ENCODE assay signal across 15 mouse cellular contexts in the genomic region with DNA sequence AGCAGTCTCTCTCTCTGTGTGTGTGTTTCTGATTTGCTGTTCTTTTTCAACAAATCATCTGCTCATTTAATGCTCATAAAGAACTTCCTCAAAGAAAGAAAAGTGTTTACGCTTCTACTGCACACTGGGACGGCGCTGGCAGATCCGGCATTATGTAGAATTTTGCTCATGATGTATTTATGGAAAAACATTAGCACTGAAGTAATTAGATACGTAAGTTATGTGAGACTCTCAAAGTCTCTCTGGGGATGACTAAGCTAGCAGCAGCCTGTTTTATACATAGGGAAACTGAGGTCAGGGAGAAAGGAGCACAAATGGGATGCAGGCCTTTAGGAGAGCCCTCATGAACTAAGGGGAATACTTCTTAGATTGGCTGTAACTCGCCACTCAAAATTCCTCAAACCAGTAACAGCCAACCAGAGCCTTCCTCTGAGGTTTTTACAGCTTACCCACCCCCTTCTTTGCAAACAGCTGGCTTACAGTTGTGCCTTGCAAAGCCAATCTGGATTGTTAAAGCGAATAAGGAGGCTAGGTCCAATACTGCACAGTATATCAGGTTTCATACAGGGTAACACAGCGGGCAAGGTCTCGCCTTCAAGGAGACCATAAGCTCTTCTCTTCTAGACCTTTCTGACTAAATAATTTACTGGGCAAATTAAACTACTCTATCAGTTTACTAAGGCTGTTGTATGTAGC.
A peak's percentile ranks its signal among the peaks of the same experiment; 100 is the strongest.
DNase-seq lines count a peak whose midpoint lies in the region; ATAC-seq lines count a peak whose summit lies in the region.
"Had no signal": no experiment of that assay in that cellular context is flagged by ENCODE, and none has a peak within 500 bp of the region (broad histone marks: within the 10 kb centered on the region; RNA-seq: fewer than 3 reads in every experiment).

No protein-coding gene starts in this region.

- peaks cover 17% of the 10 kb centered on the region for H3K4me1 ChIP-seq in lung, embryonic 15.5 days
- H3K4me1 ChIP-seq in limb, embryonic 15.5 days = peaks cover 24% of the 10 kb centered on the region
- H3K4me1 ChIP-seq: liver, embryonic 15.5 days; megakaryocyte, embryonic 14.5 days had no signal

- no peaks in the 10 kb centered on the region for H3K9me3 ChIP-seq in lung, embryonic 15.5 days
- H3K9me3 ChIP-seq in limb, embryonic 15.5 days = no peaks in the 10 kb centered on the region
- H3K9me3 ChIP-seq: G1E; liver, embryonic 15.5 days had no signal

- no peak overlapping the region for H3K9ac ChIP-seq in lung, embryonic 15.5 days
- no peak overlapping the region for H3K9ac ChIP-seq in limb, embryonic 15.5 days
- H3K9ac ChIP-seq: liver, embryonic 15.5 days had no signal

- no peak overlapping the region for H3K4me3 ChIP-seq in lung, embryonic 15.5 days
- H3K4me3 ChIP-seq in limb, embryonic 15.5 days = no peak overlapping the region
- H3K4me3 ChIP-seq: liver, embryonic 15.5 days; megakaryocyte, embryonic 14.5 days had no signal

- peak overlapping the region; percentile 9; the same call in 1 of the 2 replicates for H3K4me2 ChIP-seq in lung, embryonic 15.5 days
- H3K4me2 ChIP-seq in limb, embryonic 15.5 days = peak overlapping the region; percentile 8; the same call in 1 of the 2 replicates
- H3K4me2 ChIP-seq: liver, embryonic 15.5 days had no signal

- DNase-seq in heart, adult 8-10 months (ENCODE audit: low spot score) = peak; percentile 13
- no peak for DNase-seq in heart, postnatal 4 days
- DNase-seq in lung, postnatal 25 days (ENCODE audit: low spot score) = no peak
- peak; percentile 83 for DNase-seq in forelimb bud, embryonic 11.5 days (ENCODE audit: low read depth, low spot score)
- no peak for DNase-seq in right cerebral cortex, adult 2 months (ENCODE audit: low spot score in 2 of 2)
- no peak for DNase-seq in adrenal gland, adult 8-10 months
- DNase-seq: adrenal gland, postnatal 25 days; cerebellum, postnatal 14 days; right cerebral cortex, postnatal 4 days; thymus, postnatal 25 days had no signal

- peak overlapping the region; percentile 56; the same call in 1 of the 2 replicates for H3K27ac ChIP-seq in lung, embryonic 15.5 days
- H3K27ac ChIP-seq in limb, embryonic 15.5 days = peak overlapping the region; percentile 79
- H3K27ac ChIP-seq: liver, embryonic 15.5 days had no signal

- peak; percentile 20; the same call in 1 of the 2 replicates for ATAC-seq in lung, embryonic 15.5 days (ENCODE audit: borderline replicate concordance, extremely low read depth, low FRiP score, low TSS enrichment)
- ATAC-seq in limb, embryonic 15.5 days (ENCODE audit: insufficient number of reproducible peaks, low FRiP score, low TSS enrichment, low read depth) = peak; percentile 83

- no peaks in the 10 kb centered on the region for H3K36me3 ChIP-seq in lung, embryonic 15.5 days
- H3K36me3 ChIP-seq in limb, embryonic 15.5 days = no peaks in the 10 kb centered on the region
- H3K36me3 ChIP-seq: G1E; liver, embryonic 15.5 days had no signal

- no peaks in the 10 kb centered on the region for H3K27me3 ChIP-seq in lung, embryonic 15.5 days
- H3K27me3 ChIP-seq in limb, embryonic 15.5 days = no peaks in the 10 kb centered on the region
- H3K27me3 ChIP-seq: liver, embryonic 15.5 days had no signal

- WGBS in lung, embryonic 15.5 days = 46% methylated on average over 9 of the region's 9 CpGs
- 24% methylated on average over 9 of the region's 9 CpGs for WGBS in limb, embryonic 15.5 days

Comparison
In these comparisons a context has a peak if more than half of its experiments do, and no peak if none do; other contexts are left out.
1. DNase-seq: peak in heart, adult 8-10 months (single experiment) and forelimb bud, embryonic 11.5 days (single experiment); none in heart, postnatal 4 days (single experiment), lung, postnatal 25 days (single experiment), right cerebral cortex, adult 2 months (0 of 2) and adrenal gland, adult 8-10 months (single experiment).